Mouse (Mus musculus) left cerebral cortex, postnatal 25 days (tissue): ENCODE measurements at regions not wholly inside any gene's neighbourhood (a gene's known extent, or its start where the extent isn't known, plus 50 kb on each side); places are given as distances from the start of the nearest gene placed in this dataset.

Source experiments
- DNase-seq, 2 experiments: peaks; one replicate each; pipeline ENCODE4 v3.0.0; 2022; ENCODE audit warnings: low spot score in 2 of 2, mixed read lengths in 1 of 2
- intact Hi-C: fragments of 180-260 bp; cut with DNase I; formaldehyde crosslinking; loops from one replicate; pipeline ENCODE4 v1.15.1; 2025

DNA sequence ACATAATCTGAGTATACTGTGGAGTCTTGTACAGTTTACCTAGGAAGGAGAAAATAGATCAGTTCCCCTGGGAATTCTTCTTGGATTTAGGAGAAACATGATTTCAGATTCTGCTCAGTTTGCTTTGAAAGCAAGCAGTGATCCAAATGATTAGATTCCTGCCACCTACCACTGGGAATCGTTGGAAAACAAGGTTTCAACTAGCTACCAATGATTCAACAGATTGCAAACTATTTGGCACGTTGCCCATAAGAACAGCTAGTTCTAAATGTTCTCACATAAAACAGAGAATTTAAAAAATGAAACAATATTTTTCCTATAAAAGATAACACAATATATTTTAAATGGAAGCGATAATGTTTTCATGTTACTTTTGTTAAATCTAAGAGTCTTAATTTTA is 54.8 kb downstream of the G6pd2 start:
- intact Hi-C loops = no loop called here
- peak; percentile 8 to 10 for DNase-seq
